Mouse (Mus musculus) midbrain, embryonic 16.5 days (tissue): ENCODE results near the gene Ppp2r5d. TPM values are rescaled to one million over a fixed set of nuclear protein-coding genes. Genes with fewer than 3 reads are reported as not detected.
A peak's percentile ranks its signal among the peaks of the same experiment; 100 is the strongest.

ENCODE experiments used
- ATAC-seq: fragments of 200-750 bp; cut with Nextera tagmentation; 2 replicates; pipeline ENCODE4 v1.8.0; 2017; ENCODE audit warnings: moderate TSS enrichment
- H3K27ac ChIP-seq: fragments of 300-500 bp; sonication (generic); 2 replicates; pipeline ENCODE4 v1.5.1; 2014; ENCODE audit warnings: mild to moderate bottlenecking, low read length, mixed read lengths
- H3K27me3 ChIP-seq: fragments of 300-500 bp; sonication (generic); 2 replicates; pipeline ENCODE4 v1.6.1; 2014; ENCODE audit warnings: low read depth, low read length, mixed read lengths; ENCODE audit not compliant: control insufficient read depth, insufficient read depth
- H3K36me3 ChIP-seq: fragments of 300-500 bp; sonication (generic); 2 replicates; pipeline ENCODE4 v1.6.1; 2014; ENCODE audit warnings: mild to moderate bottlenecking, low read length, moderate library complexity, mixed read lengths; ENCODE audit not compliant: control insufficient read depth, insufficient read depth
- H3K4me1 ChIP-seq: fragments of 300-500 bp; sonication (generic); 2 replicates; pipeline ENCODE4 v1.6.1; 2014; ENCODE audit warnings: mild to moderate bottlenecking, low read length, mixed read lengths; ENCODE audit not compliant: control insufficient read depth, insufficient read depth
- H3K4me2 ChIP-seq: fragments of 300-500 bp; sonication (generic); 2 replicates; pipeline ENCODE4 v1.6.1; 2014; ENCODE audit warnings: mild to moderate bottlenecking, low read length, mixed read lengths
- H3K4me3 ChIP-seq: fragments of 300-500 bp; sonication (generic); 2 replicates; pipeline ENCODE4 v1.5.1; 2014; ENCODE audit warnings: low read depth, mild to moderate bottlenecking, low read length, moderate library complexity, mixed read lengths
- H3K9ac ChIP-seq: fragments of 300-500 bp; sonication (generic); 2 replicates; pipeline ENCODE4 v1.6.1; 2014; ENCODE audit warnings: low read depth, low read length, mixed read lengths
- H3K9me3 ChIP-seq: fragments of 300-500 bp; sonication (generic); replicated peaks from 2 replicates; pipeline ENCODE4 v1.6.1; 2014; ENCODE audit warnings: mild to moderate bottlenecking, low read length, mixed read lengths; ENCODE audit not compliant: control insufficient read depth, poor library complexity, severe bottlenecking
- WGBS: fragments of 180-500 bp; shearing (Covaris S2); extraction: QIAGEN DNeasy Blood & Tissue Kit; methylation state at CpG from one replicate; pipeline ENCODE4 v1.1.7; 2014; 5-methylcytosine and 5-hydroxymethylcytosine counted together
- polyA plus RNA-seq: library from polyadenylated mRNA; unstranded; fragments of >200 nt; fragmentation: Nextera tagmentation; extraction: Ambion mirVana; gene quantifications from 2 replicates; pipeline ENCODE4 v1.2.1, GENCODE M21; 2015

Ppp2r5d gene
- polyA plus RNA-seq, 1 experiment from 2014 or later, result 102 TPM

- H3K9me3 ChIP-seq, result no peaks in the 10 kb centered on the region
- H3K4me3 ChIP-seq, result peak within 1 kb of the TSS; percentile 99
- H3K36me3 ChIP-seq, result peaks cover 2% of the 10 kb centered on the region; the same call in 1 of the 2 replicates
- no peaks in the 10 kb centered on the region for H3K27me3 ChIP-seq
- H3K9ac ChIP-seq, result peak within 1 kb of the TSS; percentile 94
- WGBS, result 9% methylated on average over 36 of the region's 36 CpGs
- peak; percentile 92 for ATAC-seq
- H3K4me2 ChIP-seq, result peak within 1 kb of the TSS; percentile 99
- peak within 1 kb of the TSS; percentile 82 for H3K27ac ChIP-seq
- peaks cover 16% of the 10 kb centered on the region for H3K4me1 ChIP-seq
Observed at GRCm38 (mm10) chr17:46710959-46711597, 6.2 kb upstream of the Ppp2r5d start, which contains the start of gene Pex6. Gene Pex6 (plus strand): TSS chr17:46711463.

- ATAC-seq, result no peak
- Histone ChIP-seq H3K9me3 (no peaks in the 10 kb centered on the region), H3K9ac (no peak overlapping the region), H3K27ac (no peak overlapping the region), H3K4me3 (no peak overlapping the region), H3K36me3 (no peaks in the 10 kb centered on the region), H3K4me1 (peaks cover 31% of the 10 kb centered on the region), H3K4me2 (no peak overlapping the region), H3K27me3 (no peaks in the 10 kb centered on the region)
- WGBS, result 92% methylated on average over 14 of the region's 14 CpGs
Observed at GRCm38 (mm10) chr17:46706375-46707089, 1.6 kb upstream of the Ppp2r5d start.

GRCm38 (mm10) chr17:46703971-46704886, 682 bp downstream of the Ppp2r5d start:
- peak; percentile 70 for ATAC-seq
- Histone ChIP-seq H3K9ac (peak overlapping the region; percentile 93), H3K4me2 (peak overlapping the region; percentile 83), H3K27ac (peak overlapping the region; percentile 83), H3K4me1 (peaks cover 31% of the 10 kb centered on the region), H3K27me3 (no peaks in the 10 kb centered on the region), H3K4me3 (peak overlapping the region; percentile 95), H3K9me3 (no peaks in the 10 kb centered on the region), H3K36me3 (peaks cover 4% of the 10 kb centered on the region; the same call in 1 of the 2 replicates)
- WGBS, result 4% methylated on average over 40 of the region's 41 CpGs

- Histone ChIP-seq H3K4me3 (no peak overlapping the region), H3K9me3 (no peaks in the 10 kb centered on the region), H3K36me3 (peaks cover 7% of the 10 kb centered on the region; the same call in 1 of the 2 replicates), H3K4me1 (peaks cover 31% of the 10 kb centered on the region), H3K9ac (peak overlapping the region; percentile 93), H3K4me2 (peak overlapping the region; percentile 83), H3K27ac (no peak overlapping the region), H3K27me3 (no peaks in the 10 kb centered on the region)
- no peak for ATAC-seq
- 93% methylated on average over 5 of the region's 5 CpGs for WGBS
Observed at GRCm38 (mm10) chr17:46702506-46702905, 2.4 kb downstream of the Ppp2r5d start.

- no peak overlapping the region; the same call in 1 of the 2 replicates for H3K27ac ChIP-seq
- no peak for ATAC-seq
- peaks cover 31% of the 10 kb centered on the region for H3K4me1 ChIP-seq
- H3K27me3 ChIP-seq, result no peaks in the 10 kb centered on the region
- no peak overlapping the region for H3K4me3 ChIP-seq
- no peaks in the 10 kb centered on the region for H3K9me3 ChIP-seq
- peaks cover 7% of the 10 kb centered on the region; the same call in 1 of the 2 replicates for H3K36me3 ChIP-seq
- H3K4me2 ChIP-seq, result no peak overlapping the region; the same call in 1 of the 2 replicates
- 89% methylated on average over 12 of the region's 12 CpGs for WGBS
- H3K9ac ChIP-seq, result peak overlapping the region; percentile 33; the same call in 1 of the 2 replicates
Observed at GRCm38 (mm10) chr17:46702100-46702499, 2.8 kb downstream of the Ppp2r5d start.

GRCm38 (mm10) chr17:46701489-46701888, 3.4 kb downstream of the Ppp2r5d start:
- H3K9ac ChIP-seq, result peak overlapping the region; percentile 33; the same call in 1 of the 2 replicates
- 81% methylated on average over 12 of the region's 12 CpGs for WGBS
- no peak overlapping the region; the same call in 1 of the 2 replicates for H3K4me2 ChIP-seq
- no peak overlapping the region for H3K4me3 ChIP-seq
- H3K36me3 ChIP-seq, result peaks cover 7% of the 10 kb centered on the region; the same call in 1 of the 2 replicates
- no peak for ATAC-seq
- no peaks in the 10 kb centered on the region for H3K9me3 ChIP-seq
- H3K4me1 ChIP-seq, result peaks cover 31% of the 10 kb centered on the region
- no peaks in the 10 kb centered on the region for H3K27me3 ChIP-seq
- no peak overlapping the region; the same call in 1 of the 2 replicates for H3K27ac ChIP-seq

GRCm38 (mm10) chr17:46699912-46700311, 5.0 kb downstream of the Ppp2r5d start:
- Histone ChIP-seq H3K27me3 (no peaks in the 10 kb centered on the region), H3K36me3 (peaks cover 9% of the 10 kb centered on the region; the same call in 1 of the 2 replicates), H3K9me3 (no peaks in the 10 kb centered on the region), H3K9ac (no peak overlapping the region), H3K4me1 (peaks cover 23% of the 10 kb centered on the region), H3K27ac (no peak overlapping the region), H3K4me3 (no peak overlapping the region), H3K4me2 (no peak overlapping the region)
- WGBS, result 97% methylated on average over 3 of the region's 3 CpGs
- ATAC-seq, result no peak

GRCm38 (mm10) chr17:46699245-46699644, 5.7 kb downstream of the Ppp2r5d start:
- no peak for ATAC-seq
- no peaks in the 10 kb centered on the region for H3K9me3 ChIP-seq
- H3K4me2 ChIP-seq, result no peak overlapping the region
- no peak overlapping the region for H3K9ac ChIP-seq
- H3K4me3 ChIP-seq, result no peak overlapping the region
- peaks cover 9% of the 10 kb centered on the region; the same call in 1 of the 2 replicates for H3K36me3 ChIP-seq
- no peak overlapping the region for H3K27ac ChIP-seq
- no peaks in the 10 kb centered on the region for H3K27me3 ChIP-seq
- 84% methylated on average over 5 of the region's 5 CpGs for WGBS
- peaks cover 23% of the 10 kb centered on the region for H3K4me1 ChIP-seq
